Comparison of ENCODE assay signal across 23 mouse cellular contexts in the genomic region with DNA sequence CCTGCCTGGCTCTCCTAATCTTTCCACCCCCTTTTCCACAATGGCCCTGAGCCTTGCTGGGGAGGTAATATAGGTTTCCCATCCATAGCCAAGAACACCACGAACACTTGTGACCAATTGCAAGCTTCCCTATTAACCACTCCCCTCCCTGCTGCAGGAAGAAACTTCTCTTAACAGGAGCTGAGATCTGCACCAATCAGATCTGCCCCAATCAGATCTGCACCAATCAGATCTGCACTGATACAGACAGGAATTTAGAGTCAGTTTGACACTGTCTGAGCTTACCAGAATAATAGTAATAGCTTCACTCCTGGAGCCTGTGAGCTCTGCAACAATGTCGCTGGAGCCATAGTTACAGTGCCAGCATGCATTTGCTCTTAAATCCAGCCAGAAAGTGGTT. TPM values are rescaled to one million over a fixed set of nuclear protein-coding genes. Genes with fewer than 3 reads are reported as not detected.
DNase-seq lines count a peak whose midpoint lies in the region; ATAC-seq lines count a peak whose summit lies in the region.
"Had no signal": no experiment of that assay in that cellular context is flagged by ENCODE, and none has a peak within 500 bp of the region (broad histone marks: within the 10 kb centered on the region; RNA-seq: fewer than 3 reads in every experiment).

No protein-coding gene starts in this region.

- H3K9ac ChIP-seq in hindbrain, embryonic 15.5 days: no peak overlapping the region
- H3K9ac ChIP-seq in hindbrain, embryonic 13.5 days: no peak overlapping the region
- no peak overlapping the region for H3K9ac ChIP-seq in forebrain, embryonic 15.5 days (replicated peaks)

- H3K27me3 ChIP-seq in hindbrain, embryonic 15.5 days: 0 out of 2 replicates have a peak, but pooled peaks cover 3% of the 10 kb centered on the region
- H3K27me3 ChIP-seq in hindbrain, embryonic 13.5 days: peaks cover 37% of the 10 kb centered on the region
- H3K27me3 ChIP-seq in forebrain, embryonic 15.5 days: peaks cover 7% of the 10 kb centered on the region; the same call in 1 of the 2 replicates

- peak; percentile 44 for DNase-seq in retina, postnatal 1 day
- no peak for DNase-seq in retina, embryonic 14.5 days (ENCODE audit: low spot score)
- no peak for DNase-seq in cerebellum, adult 11 months
- no peak for DNase-seq in lung, postnatal 14 days
- DNase-seq: adrenal gland, postnatal 36 days; B cell, adult 2 months; cerebellum, postnatal 10 days; gastrocnemius, postnatal 36 days; heart, postnatal 10 days; kidney, adult 2 months; kidney, postnatal 36 days; lung, adult 18-20 months; thymus, postnatal 4 days had no signal

- H3K9me3 ChIP-seq in hindbrain, embryonic 15.5 days: no peaks in the 10 kb centered on the region
- no peaks in the 10 kb centered on the region for H3K9me3 ChIP-seq in hindbrain, embryonic 13.5 days
- no peaks in the 10 kb centered on the region for H3K9me3 ChIP-seq in forebrain, embryonic 15.5 days
- H3K9me3 ChIP-seq: heart, embryonic 10.5 days had no signal

- no peak overlapping the region for H3K27ac ChIP-seq in hindbrain, embryonic 15.5 days (replicated peaks)
- no peak overlapping the region for H3K27ac ChIP-seq in hindbrain, embryonic 13.5 days
- no peak overlapping the region for H3K27ac ChIP-seq in forebrain, embryonic 15.5 days (replicated peaks)
- H3K27ac ChIP-seq: heart, embryonic 10.5 days; macrophage had no signal

- no peaks in the 10 kb centered on the region for H3K36me3 ChIP-seq in hindbrain, embryonic 15.5 days
- no peaks in the 10 kb centered on the region for H3K36me3 ChIP-seq in hindbrain, embryonic 13.5 days
- no peaks in the 10 kb centered on the region for H3K36me3 ChIP-seq in forebrain, embryonic 15.5 days
- H3K36me3 ChIP-seq: heart, embryonic 10.5 days had no signal

- 0 out of 2 replicates have a peak overlapping the region, but pooled peaks have one; percentile 1 for H3K4me2 ChIP-seq in hindbrain, embryonic 15.5 days
- no peak overlapping the region for H3K4me2 ChIP-seq in hindbrain, embryonic 13.5 days
- peak overlapping the region; percentile 12; the same call in 1 of the 2 replicates for H3K4me2 ChIP-seq in forebrain, embryonic 15.5 days (replicated peaks)

- 22% methylated on average over 2 of the region's 2 CpGs for WGBS in hindbrain, embryonic 15.5 days
- 22% methylated on average over 2 of the region's 2 CpGs for WGBS in hindbrain, embryonic 13.5 days
- 19% methylated on average over 2 of the region's 2 CpGs for WGBS in forebrain, embryonic 15.5 days

- H3K4me3 ChIP-seq in hindbrain, embryonic 15.5 days: no peak overlapping the region
- H3K4me3 ChIP-seq in hindbrain, embryonic 13.5 days: no peak overlapping the region
- no peak overlapping the region for H3K4me3 ChIP-seq in forebrain, embryonic 15.5 days
- H3K4me3 ChIP-seq: erythroblast, embryonic 14.5 days; heart, embryonic 10.5 days had no signal

- no peak for ATAC-seq in hindbrain, embryonic 15.5 days (ENCODE audit: low FRiP score, low read depth)
- ATAC-seq in hindbrain, embryonic 13.5 days (ENCODE audit: low FRiP score): no peak
- ATAC-seq in forebrain, embryonic 15.5 days (replicated peaks): no peak
- ATAC-seq: hindbrain, embryonic 16.5 days; midbrain, embryonic 16.5 days; Patski had no signal

- peaks cover 21% of the 10 kb centered on the region for H3K4me1 ChIP-seq in hindbrain, embryonic 15.5 days (replicated peaks)
- H3K4me1 ChIP-seq in hindbrain, embryonic 13.5 days (replicated peaks): peaks cover 21% of the 10 kb centered on the region
- H3K4me1 ChIP-seq in forebrain, embryonic 15.5 days: peaks cover 31% of the 10 kb centered on the region

RNA-seq across cellular contexts. Expression of gene Adamts20, which starts 58.9 kb away (rescaled TPM):
- 3.3 and 4.4 TPM in 2 replicates for polyA plus RNA-seq in hindbrain, embryonic 15.5 days (2015; fragmentation: Nextera tagmentation; extraction: Ambion mirVana)
- 2.7 and 3.2 TPM in 2 replicates for polyA plus RNA-seq in hindbrain, embryonic 13.5 days (2015; fragmentation: Nextera tagmentation; extraction: Ambion mirVana)
- 2.5 and 3.5 TPM in 2 replicates for polyA plus RNA-seq in forebrain, embryonic 15.5 days (2015; fragmentation: Nextera tagmentation; extraction: Ambion mirVana)
- polyA plus RNA-seq: erythroblast, embryonic 14.5 days; liver, adult 2 months; macrophage had no signal
